Mouse (Mus musculus) brain, embryonic 14.5 days (tissue): Measurements from ENCODE around the gene Cdk14.

Source experiments
- CTCF ChIP-seq: fragments of 200-500 bp; IDR thresholded peaks from 2 replicates; pipeline ENCODE4 v1.5.1; 2012; ENCODE audit warnings: inconsistent platforms, mild to moderate bottlenecking, moderate library complexity, borderline replicate concordance; ENCODE audit not compliant: insufficient read depth, insufficient read length; ENCODE audit errors: extremely low read depth
- POLR2A ChIP-seq: fragments of 200-500 bp; IDR thresholded peaks from 2 replicates; pipeline ENCODE4 v1.6.1; 2012; ENCODE audit warnings: mild to moderate bottlenecking, inconsistent platforms, borderline replicate concordance; ENCODE audit not compliant: poor library complexity, insufficient read depth, insufficient read length, severe bottlenecking; ENCODE audit errors: extremely low read depth

- no peak for TF ChIP-seq CTCF
- TF ChIP-seq POLR2A, result no peak
Measured at GRCm38 (mm10) chr5:5284531-5284930, 135.6 kb downstream of the Cdk14 start.
